Mouse (Mus musculus): ENCODE data around the gene Ap1m2.

DNA sequence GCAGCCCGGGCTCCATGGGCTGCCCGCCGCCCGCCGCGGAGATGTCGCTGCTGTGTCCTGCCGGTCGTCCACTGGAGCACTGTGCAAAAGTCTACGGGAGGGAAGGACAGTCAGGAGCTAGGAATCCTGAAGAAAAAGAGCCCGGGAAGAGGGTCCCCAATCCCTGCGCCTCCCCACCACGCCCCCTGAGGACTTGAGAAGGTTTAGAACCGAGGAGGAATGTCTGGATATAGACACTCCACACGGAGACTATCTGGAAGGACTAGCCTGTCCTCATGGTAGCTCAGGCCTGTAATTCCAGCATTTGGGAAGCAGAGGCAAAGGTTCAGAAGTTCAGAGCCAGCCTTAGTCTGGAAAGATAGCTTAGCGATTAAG lies 67.0 kb downstream of the Ap1m2 start:
- TF ChIP-seq CTCF (IDR thresholded peaks at IDR 0.05; ENCODE audit: extremely low read depth, insufficient read depth, low read length) (no peak), POLR2A (IDR thresholded peaks at IDR 0.05; ENCODE audit: extremely low read depth, insufficient read depth, low read length) (no peak)
